Mouse (Mus musculus) liver, embryonic 15.5 days (tissue): ENCODE measurements around the gene Brd3. TPM values are rescaled to one million over a fixed set of nuclear protein-coding genes. Genes with fewer than 3 reads are reported as not detected.

ENCODE experiments used
- microRNA-seq: library from miRNA; unstranded; fragments of <30 nt; microRNA quantifications from one replicate; pipeline ENCODE4, GENCODE M21; 2016
- polyA plus RNA-seq: library from polyadenylated mRNA; unstranded; fragments of >200 nt; fragmentation: Nextera tagmentation; extraction: Ambion mirVana; gene quantifications from 2 replicates; pipeline ENCODE4 v1.2.1, GENCODE M21; 2015

Gene Brd3
- polyA plus RNA-seq, 1 experiment from 2014 or later, result 22.9 TPM

Small RNAs within 50 kb of the gene (microRNA-seq; reads per million reads assigned to microRNA genes)
- not detected for gene Gm24049
- gene Mir7578, result not detected

Other genes with a start within 250 kb of the Brd3 start
- 4.7 and 5.8 TPM in 2 replicates for gene Vav2, start 80.6 kb downstream of the Brd3 start, polyA plus RNA-seq
- gene Brd3os, start 65.3 kb downstream of the Brd3 start, polyA plus RNA-seq, result 0.48 and 0.50 TPM in 2 replicates
- gene Wdr5, start 7.5 kb upstream of the Brd3 start, polyA plus RNA-seq, result 26.2 and 27.5 TPM in 2 replicates
- 4.7 and 5.8 TPM in 2 replicates for gene Rxra, start 168.8 kb upstream of the Brd3 start, polyA plus RNA-seq